Mouse (Mus musculus) midbrain, embryonic 13.5 days (tissue): ENCODE data around the gene Slpi. TPM values are rescaled to one million over a fixed set of nuclear protein-coding genes. Genes with fewer than 3 reads are reported as not detected.

Source experiments
- ATAC-seq: fragments of 200-750 bp; cut with Nextera tagmentation; 2 replicates; pipeline ENCODE4 v1.8.0; 2017; ENCODE audit warnings: mild to moderate bottlenecking, moderate TSS enrichment, moderate library complexity
- H3K27ac ChIP-seq: fragments of 300-500 bp; sonication (generic); 2 replicates; pipeline ENCODE4 v1.5.1; 2015; ENCODE audit warnings: inconsistent platforms, mild to moderate bottlenecking, moderate library complexity
- H3K27me3 ChIP-seq: fragments of 300-500 bp; sonication (generic); 2 replicates; pipeline ENCODE4 v1.6.1; 2015; ENCODE audit warnings: mild to moderate bottlenecking, inconsistent platforms
- H3K36me3 ChIP-seq: fragments of 300-500 bp; sonication (generic); 2 replicates; pipeline ENCODE4 v1.6.1; 2015; ENCODE audit warnings: mild to moderate bottlenecking, inconsistent platforms
- H3K4me1 ChIP-seq: fragments of 300-500 bp; sonication (generic); replicated peaks from 2 replicates; pipeline ENCODE4 v1.6.1; 2015; ENCODE audit warnings: inconsistent platforms
- H3K4me2 ChIP-seq: fragments of 300-500 bp; sonication (generic); replicated peaks from 2 replicates; pipeline ENCODE4 v1.6.1; 2015; ENCODE audit warnings: moderate library complexity, mild to moderate bottlenecking, inconsistent platforms
- H3K4me3 ChIP-seq: fragments of 300-500 bp; sonication (generic); replicated peaks from 2 replicates; pipeline ENCODE4 v1.5.1; 2015; ENCODE audit warnings: mild to moderate bottlenecking, inconsistent platforms
- H3K9ac ChIP-seq: fragments of 300-500 bp; sonication (generic); replicated peaks from 2 replicates; pipeline ENCODE4 v1.6.1; 2015; ENCODE audit warnings: mild to moderate bottlenecking, inconsistent platforms
- H3K9me3 ChIP-seq: fragments of 300-500 bp; sonication (generic); 2 replicates; pipeline ENCODE4 v1.6.1; 2016; ENCODE audit warnings: mild to moderate bottlenecking, inconsistent platforms
- WGBS: fragments of 180-500 bp; shearing (Covaris S2); methylation state at CpG from one replicate; pipeline ENCODE4 v1.1.7; 2015; 5-methylcytosine and 5-hydroxymethylcytosine counted together
- polyA plus RNA-seq: library from polyadenylated mRNA; unstranded; fragments of >200 nt; fragmentation: Nextera tagmentation; extraction: Ambion mirVana; gene quantifications from 2 replicates; pipeline ENCODE4 v1.2.1, GENCODE M21; 2015

The Slpi gene
- polyA plus RNA-seq, 1 experiment from 2014 or later, result 0.36 TPM

GRCm38 (mm10) chr2:164417198-164417597 lies 28.3 kb upstream of the Slpi start:
- 0% methylated on average over 2 of the region's 2 CpGs for WGBS
- Histone ChIP-seq H3K27me3 (peaks cover 17% of the 10 kb centered on the region), H3K4me1 (no peaks in the 10 kb centered on the region; the same call in 1 of the 2 replicates), H3K4me3 (no peak overlapping the region), H3K27ac (no peak overlapping the region), H3K9me3 (no peaks in the 10 kb centered on the region), H3K36me3 (no peaks in the 10 kb centered on the region), H3K4me2 (no peak overlapping the region), H3K9ac (no peak overlapping the region)
- no peak for ATAC-seq

GRCm38 (mm10) chr2:164414581-164414980 lies 25.7 kb upstream of the Slpi start:
- no peak for ATAC-seq
- H3K36me3 ChIP-seq, result no peaks in the 10 kb centered on the region
- no peaks in the 10 kb centered on the region; the same call in 1 of the 2 replicates for H3K4me1 ChIP-seq
- WGBS, result 77% methylated on average over 10 of the region's 10 CpGs
- 0 out of 2 replicates have a peak overlapping the region, but pooled peaks have one; percentile 28 for H3K9ac ChIP-seq
- no peaks in the 10 kb centered on the region for H3K9me3 ChIP-seq
- peak overlapping the region; percentile 20; the same call in 1 of the 2 replicates for H3K4me3 ChIP-seq
- peak overlapping the region; percentile 44 for H3K4me2 ChIP-seq
- peaks cover 28% of the 10 kb centered on the region for H3K27me3 ChIP-seq
- H3K27ac ChIP-seq, result no peak overlapping the region

GRCm38 (mm10) chr2:164414167-164414566 lies 25.3 kb upstream of the Slpi start:
- 0 out of 2 replicates have a peak overlapping the region, but pooled peaks have one; percentile 28 for H3K9ac ChIP-seq
- no peaks in the 10 kb centered on the region; the same call in 1 of the 2 replicates for H3K4me1 ChIP-seq
- peak overlapping the region; percentile 20; the same call in 1 of the 2 replicates for H3K4me3 ChIP-seq
- no peak overlapping the region for H3K27ac ChIP-seq
- WGBS, result 31% methylated on average over 28 of the region's 28 CpGs
- peak overlapping the region; percentile 44 for H3K4me2 ChIP-seq
- peaks cover 32% of the 10 kb centered on the region for H3K27me3 ChIP-seq
- 0 out of 2 replicates have a peak, but pooled peaks have one; percentile 11 for ATAC-seq
- H3K36me3 ChIP-seq, result no peaks in the 10 kb centered on the region
- no peaks in the 10 kb centered on the region for H3K9me3 ChIP-seq

GRCm38 (mm10) chr2:164407708-164408107 lies 18.8 kb upstream of the Slpi start:
- Histone ChIP-seq H3K9ac (no peak overlapping the region), H3K4me1 (peaks cover 13% of the 10 kb centered on the region), H3K36me3 (no peaks in the 10 kb centered on the region), H3K4me2 (no peak overlapping the region), H3K27ac (no peak overlapping the region), H3K4me3 (no peak overlapping the region), H3K9me3 (no peaks in the 10 kb centered on the region), H3K27me3 (peaks cover 80% of the 10 kb centered on the region)
- peak; percentile 59 for ATAC-seq
- 2% methylated on average over 22 of the region's 22 CpGs for WGBS

GRCm38 (mm10) chr2:164405519-164405918 lies 16.6 kb upstream of the Slpi start:
- Histone ChIP-seq H3K4me2 (no peak overlapping the region), H3K27ac (no peak overlapping the region), H3K4me1 (peaks cover 13% of the 10 kb centered on the region), H3K27me3 (peaks cover 99% of the 10 kb centered on the region), H3K4me3 (no peak overlapping the region), H3K9me3 (no peaks in the 10 kb centered on the region), H3K36me3 (no peaks in the 10 kb centered on the region), H3K9ac (no peak overlapping the region)
- 47% methylated on average over 5 of the region's 5 CpGs for WGBS
- ATAC-seq, result no peak

GRCm38 (mm10) chr2:164405060-164405459 lies 16.2 kb upstream of the Slpi start, which contains the start of gene Matn4:
Matn4 (minus strand) TSS chr2:164405160.
- peaks cover 13% of the 10 kb centered on the region for H3K4me1 ChIP-seq
- H3K9ac ChIP-seq, result peak within 1 kb of the TSS; percentile 26; the same call in 1 of the 2 replicates
- H3K27me3 ChIP-seq, result peaks cover 99% of the 10 kb centered on the region
- H3K4me2 ChIP-seq, result peak within 1 kb of the TSS; percentile 52
- peak within 1 kb of the TSS; percentile 35 for H3K4me3 ChIP-seq
- H3K9me3 ChIP-seq, result no peaks in the 10 kb centered on the region
- no peak for ATAC-seq
- H3K36me3 ChIP-seq, result no peaks in the 10 kb centered on the region
- 8% methylated on average over 9 of the region's 9 CpGs for WGBS
- H3K27ac ChIP-seq, result no peak within 1 kb of the TSS

GRCm38 (mm10) chr2:164404082-164404990 lies 15.4 kb upstream of the Slpi start:
- H3K36me3 ChIP-seq, result no peaks in the 10 kb centered on the region

GRCm38 (mm10) chr2:164403396-164404081 lies 14.6 kb upstream of the Slpi start:
- no peak overlapping the region for H3K9ac ChIP-seq
- ATAC-seq, result no peak
- no peak overlapping the region for H3K4me3 ChIP-seq
- peaks cover 98% of the 10 kb centered on the region for H3K27me3 ChIP-seq
- 9% methylated on average over 14 of the region's 14 CpGs for WGBS
- no peaks in the 10 kb centered on the region for H3K9me3 ChIP-seq
- H3K4me2 ChIP-seq, result no peak overlapping the region
- no peaks in the 10 kb centered on the region for H3K36me3 ChIP-seq
- H3K27ac ChIP-seq, result no peak overlapping the region
- H3K4me1 ChIP-seq, result peaks cover 13% of the 10 kb centered on the region

More at GRCm38 (mm10) chr2:164404082-164404990, 15.4 kb upstream of the Slpi start:
- H3K4me3 ChIP-seq, result peak overlapping the region; percentile 35
- peak overlapping the region; percentile 52 for H3K4me2 ChIP-seq
- no peaks in the 10 kb centered on the region for H3K9me3 ChIP-seq
- no peak overlapping the region for H3K27ac ChIP-seq
- ATAC-seq, result no peak
- 1% methylated on average over 42 of the region's 49 CpGs for WGBS
- H3K4me1 ChIP-seq, result peaks cover 13% of the 10 kb centered on the region
- H3K9ac ChIP-seq, result peak overlapping the region; percentile 26; the same call in 1 of the 2 replicates
- peaks cover 99% of the 10 kb centered on the region for H3K27me3 ChIP-seq

GRCm38 (mm10) chr2:164402906-164403305 lies 14.0 kb upstream of the Slpi start, which contains the start of gene Rbpjl:
Rbpjl (plus strand) TSS chr2:164403141.
- WGBS, result 2% methylated on average over 17 of the region's 17 CpGs
- ATAC-seq, result peak; percentile 62; the same call in 1 of the 2 replicates

GRCm38 (mm10) chr2:164396911-164397310 lies 8.0 kb upstream of the Slpi start:
- Histone ChIP-seq H3K4me2 (no peak overlapping the region), H3K27me3 (peaks cover 38% of the 10 kb centered on the region), H3K27ac (no peak overlapping the region), H3K36me3 (no peaks in the 10 kb centered on the region), H3K4me3 (no peak overlapping the region), H3K9ac (no peak overlapping the region), H3K9me3 (peaks cover 6% of the 10 kb centered on the region; the same call in 1 of the 2 replicates), H3K4me1 (no peaks in the 10 kb centered on the region; the same call in 1 of the 2 replicates)
- ATAC-seq, result no peak
- 76% methylated on average over 12 of the region's 12 CpGs for WGBS

More at GRCm38 (mm10) chr2:164402906-164403305, 14.0 kb upstream of the Slpi start, which contains the start of gene Rbpjl:
- H3K9me3 ChIP-seq, result no peaks in the 10 kb centered on the region
- no peak within 1 kb of the TSS for H3K27ac ChIP-seq
- no peak within 1 kb of the TSS; the same call in 1 of the 2 replicates for H3K4me3 ChIP-seq
- H3K4me2 ChIP-seq, result no peak within 1 kb of the TSS; the same call in 1 of the 2 replicates
- no peak within 1 kb of the TSS for H3K9ac ChIP-seq
- no peaks in the 10 kb centered on the region for H3K36me3 ChIP-seq
- peaks cover 13% of the 10 kb centered on the region for H3K4me1 ChIP-seq
- peaks cover 92% of the 10 kb centered on the region for H3K27me3 ChIP-seq

- H3K27me3 ChIP-seq, result peaks cover 31% of the 10 kb centered on the region
- no peak for ATAC-seq
- no peaks in the 10 kb centered on the region for H3K36me3 ChIP-seq
- H3K4me1 ChIP-seq, result no peaks in the 10 kb centered on the region; the same call in 1 of the 2 replicates
- no peak overlapping the region for H3K4me3 ChIP-seq
- H3K27ac ChIP-seq, result no peak overlapping the region
- H3K4me2 ChIP-seq, result no peak overlapping the region
- 95% methylated on average over 7 of the region's 7 CpGs for WGBS
- no peak overlapping the region for H3K9ac ChIP-seq
- peaks cover 6% of the 10 kb centered on the region; the same call in 1 of the 2 replicates for H3K9me3 ChIP-seq
These were observed 7.2 kb upstream of the Slpi start for GRCm38 (mm10) chr2:164396076-164396475.
